Mouse (Mus musculus): ENCODE measurements around the gene Igf1r.

The Igf1r gene

DNA sequence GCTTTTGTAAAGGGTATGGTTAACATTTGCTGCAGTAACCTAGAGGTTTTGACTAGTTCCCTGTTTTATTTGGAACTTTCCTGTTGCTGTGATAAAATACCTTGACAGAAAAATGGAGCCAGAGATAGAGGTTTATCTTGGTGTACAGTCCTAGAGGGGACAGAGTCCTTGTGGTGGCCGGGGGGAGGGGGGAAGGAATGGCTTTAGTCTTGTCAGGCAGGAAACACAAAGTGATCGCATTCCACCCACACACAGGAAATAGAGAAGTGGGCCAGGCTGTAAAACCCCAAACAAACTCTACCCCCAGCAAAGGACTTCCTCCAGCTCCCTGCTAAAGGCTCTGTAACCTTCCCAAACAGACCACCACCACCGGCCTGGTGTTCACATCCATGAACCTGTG, 211.4 kb downstream of the Igf1r start:
- DNase-seq (ENCODE audit: low spot score in 2 of 2): no peak

DNA sequence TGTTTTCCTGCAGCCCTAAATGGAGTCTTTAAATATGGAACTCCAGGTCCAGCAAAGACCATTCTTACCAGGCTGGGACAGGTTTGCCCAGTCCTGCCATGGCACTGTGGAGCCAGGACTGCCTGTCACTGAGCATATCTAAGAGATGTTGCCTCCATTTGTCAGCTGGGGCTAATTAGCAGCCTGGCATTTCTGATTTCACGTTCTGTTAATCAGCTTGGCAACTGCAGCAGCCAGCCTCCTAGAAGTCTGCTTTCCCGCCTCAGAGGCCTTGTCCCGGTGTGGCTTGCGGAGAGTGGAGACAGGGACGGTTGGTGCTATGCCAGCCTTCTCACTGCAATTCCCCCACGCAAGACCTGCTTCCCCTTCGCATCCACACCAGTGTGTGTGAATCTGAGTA, 220.1 kb downstream of the Igf1r start:
- no peak for DNase-seq (ENCODE audit: low spot score in 2 of 2)

GRCm38 (mm10) chr7:68179672-68180071, 227.0 kb downstream of the Igf1r start:
- DNase-seq (ENCODE audit: low spot score in 2 of 2): no peak

DNA sequence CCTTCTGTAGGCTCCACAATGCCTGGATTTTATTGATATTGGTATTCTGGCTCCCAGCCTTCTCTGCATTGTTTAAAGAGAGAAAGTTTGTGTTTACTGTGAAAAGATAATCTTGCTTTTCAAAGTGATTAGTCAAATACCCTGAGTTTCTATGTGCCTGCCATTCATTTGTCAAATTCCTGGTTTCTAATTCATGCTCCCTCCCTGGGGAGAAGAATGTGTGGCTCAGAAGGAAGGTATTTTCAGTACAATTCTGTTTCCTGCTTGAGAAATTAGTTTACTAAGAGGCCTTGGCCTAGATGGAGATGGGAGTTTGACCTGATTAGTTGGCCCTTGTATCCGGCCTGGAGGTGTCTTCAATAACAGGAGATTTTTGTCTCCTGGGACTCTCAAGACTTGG, 228.5 kb downstream of the Igf1r start:
- no peak for DNase-seq (ENCODE audit: low spot score in 2 of 2)

DNA sequence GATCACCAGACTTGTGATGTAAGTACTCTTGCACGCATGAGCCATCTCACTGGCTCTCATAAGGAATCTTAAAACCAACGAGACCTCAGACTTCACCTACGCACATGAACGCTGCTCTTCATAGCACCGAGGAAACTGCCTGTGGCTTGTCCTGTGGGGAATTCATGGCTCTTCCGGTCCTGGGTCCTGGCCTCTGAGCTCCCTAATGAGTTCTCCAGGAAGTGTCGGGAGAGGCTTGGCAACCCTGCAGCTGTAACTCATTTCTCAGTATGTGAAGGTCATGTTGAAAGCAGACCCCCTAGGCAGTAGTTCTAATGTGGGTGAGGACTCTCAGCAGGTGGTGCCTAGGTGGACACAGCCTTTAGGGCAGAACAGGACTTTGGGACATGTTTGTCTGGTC, 229.4 kb downstream of the Igf1r start:
- DNase-seq (ENCODE audit: low spot score in 2 of 2): no peak

GRCm38 (mm10) chr7:68182773-68183172, 230.1 kb downstream of the Igf1r start:
- no peak for DNase-seq (ENCODE audit: low spot score in 2 of 2)

GRCm38 (mm10) chr7:68183421-68183820, 230.8 kb downstream of the Igf1r start:
- DNase-seq (ENCODE audit: low spot score in 2 of 2): no peak

- no peak for DNase-seq (ENCODE audit: low spot score in 2 of 2)
Measured at GRCm38 (mm10) chr7:68189211-68189610, 236.6 kb downstream of the Igf1r start.

DNA sequence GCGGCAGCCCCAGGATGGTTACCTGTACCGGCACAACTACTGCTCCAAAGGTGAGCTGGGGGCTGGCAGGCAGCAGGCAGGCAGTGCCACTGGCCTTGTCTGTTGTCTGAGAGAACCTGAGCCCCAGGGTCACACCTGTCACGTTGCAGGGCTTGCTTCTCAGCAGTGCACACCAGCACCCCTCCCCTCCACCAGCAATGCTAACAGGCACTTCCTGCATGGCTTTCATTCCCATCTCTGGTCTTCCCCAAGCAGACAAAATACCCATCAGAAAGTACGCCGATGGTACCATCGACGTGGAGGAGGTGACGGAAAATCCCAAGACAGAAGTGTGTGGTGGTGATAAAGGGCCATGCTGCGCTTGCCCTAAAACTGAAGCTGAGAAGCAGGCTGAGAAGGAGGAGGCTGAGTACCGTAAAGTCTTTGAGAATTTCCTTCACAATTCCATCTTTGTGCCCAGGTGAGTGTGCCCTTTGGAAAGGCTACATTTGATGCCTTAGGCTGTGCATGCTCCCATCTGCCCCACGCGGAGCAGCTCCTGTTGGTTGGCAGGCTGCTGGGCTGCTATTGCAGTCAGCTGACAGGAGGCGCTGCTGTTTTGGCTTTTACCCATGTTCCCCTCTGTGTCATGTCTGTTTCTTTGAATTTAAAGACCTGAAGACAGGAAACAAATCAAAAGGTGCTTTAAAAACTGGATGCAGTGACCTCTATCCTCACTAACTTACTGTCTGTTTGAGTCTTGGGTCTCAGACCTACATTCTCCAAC, 237.2 kb downstream of the Igf1r start:
- no peak for DNase-seq (ENCODE audit: low spot score in 2 of 2)

GRCm38 (mm10) chr7:68193958-68194695, 241.5 kb downstream of the Igf1r start:
- no peak for DNase-seq (ENCODE audit: low spot score in 2 of 2)

DNA sequence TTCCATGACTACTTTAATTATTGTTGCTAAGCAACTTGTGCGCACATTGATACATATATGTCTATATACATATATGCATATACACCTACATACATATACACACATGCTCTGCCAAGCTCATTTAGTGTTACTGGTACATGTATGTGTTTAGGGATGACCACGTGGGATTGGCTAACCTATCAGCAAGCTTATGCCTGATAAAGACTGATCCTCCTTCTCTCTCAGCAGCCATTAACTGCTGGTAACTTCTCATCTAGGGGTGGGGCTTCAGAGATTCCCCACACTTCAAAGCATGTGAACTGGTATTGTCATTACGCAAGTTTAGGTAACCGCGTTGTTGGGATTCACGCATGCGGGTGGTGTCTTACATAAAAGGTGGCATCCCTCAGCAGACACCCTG, 247.0 kb downstream of the Igf1r start:
- no peak for DNase-seq (ENCODE audit: low spot score in 2 of 2)

- no peak for DNase-seq (ENCODE audit: low spot score in 2 of 2)
Measured at GRCm38 (mm10) chr7:68205776-68206427, 253.3 kb downstream of the Igf1r start.

DNA sequence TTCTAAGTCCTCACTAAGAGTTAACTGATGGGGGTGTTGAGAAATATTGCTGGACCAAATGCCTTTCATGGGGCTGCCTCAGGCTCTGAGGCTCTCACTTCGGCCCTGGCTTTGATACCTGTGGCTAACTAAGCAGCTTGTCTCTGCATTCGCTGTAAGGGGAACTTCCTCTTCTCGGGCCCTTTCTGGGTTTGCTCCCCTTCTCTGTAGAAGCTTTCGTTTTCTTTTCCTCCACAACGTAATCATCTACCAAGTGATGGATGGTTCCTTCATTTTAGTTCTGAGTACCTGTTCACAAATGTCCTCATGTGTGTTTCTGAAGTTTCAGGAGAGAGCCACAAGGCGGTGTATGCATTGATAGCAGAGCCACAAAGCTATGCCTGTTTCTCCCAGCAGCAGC, 256.4 kb downstream of the Igf1r start:
- DNase-seq (ENCODE audit: low spot score in 2 of 2): no peak

- DNase-seq (ENCODE audit: low spot score in 2 of 2): no peak
Measured at GRCm38 (mm10) chr7:68210417-68210816, 257.8 kb downstream of the Igf1r start.

DNA sequence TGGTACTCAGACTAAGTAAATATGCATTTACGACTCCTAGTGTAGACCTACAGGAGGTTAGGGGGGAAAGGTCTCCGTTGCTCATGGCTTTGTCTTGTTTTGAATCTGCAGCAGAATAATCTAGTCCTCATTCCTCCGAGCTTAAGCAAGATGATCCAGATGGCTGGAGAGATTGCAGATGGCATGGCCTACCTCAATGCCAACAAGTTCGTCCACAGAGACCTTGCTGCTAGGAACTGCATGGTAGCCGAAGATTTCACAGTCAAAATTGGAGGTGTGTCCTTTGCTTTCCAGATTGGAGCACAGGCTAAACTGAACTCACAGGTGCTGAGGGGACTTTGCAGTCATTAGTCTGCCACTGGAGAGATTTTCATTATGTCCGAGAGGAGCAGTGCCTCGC, 259.3 kb downstream of the Igf1r start:
- DNase-seq (ENCODE audit: low spot score in 2 of 2): no peak

DNA sequence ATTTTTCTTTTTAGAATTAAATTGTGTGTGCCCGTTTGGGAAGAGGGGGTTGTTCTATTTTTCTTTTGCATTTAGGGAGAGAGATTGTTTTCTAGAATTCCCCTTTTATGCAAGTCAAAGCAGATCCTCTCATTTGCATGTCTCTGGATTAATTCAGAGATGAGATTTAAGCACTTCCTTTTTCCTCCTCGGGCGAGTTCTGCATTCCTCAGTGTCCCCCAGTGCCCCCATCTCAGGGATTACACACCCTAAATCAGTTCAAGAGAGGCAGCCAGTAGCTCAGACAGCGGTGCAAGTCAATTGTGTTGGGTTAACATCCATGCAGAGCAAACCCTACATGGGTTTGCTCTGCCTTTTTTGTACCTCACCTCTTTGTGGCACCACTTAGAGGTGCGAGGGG, 261.2 kb downstream of the Igf1r start:
- no peak for DNase-seq (ENCODE audit: low spot score in 2 of 2)

DNA sequence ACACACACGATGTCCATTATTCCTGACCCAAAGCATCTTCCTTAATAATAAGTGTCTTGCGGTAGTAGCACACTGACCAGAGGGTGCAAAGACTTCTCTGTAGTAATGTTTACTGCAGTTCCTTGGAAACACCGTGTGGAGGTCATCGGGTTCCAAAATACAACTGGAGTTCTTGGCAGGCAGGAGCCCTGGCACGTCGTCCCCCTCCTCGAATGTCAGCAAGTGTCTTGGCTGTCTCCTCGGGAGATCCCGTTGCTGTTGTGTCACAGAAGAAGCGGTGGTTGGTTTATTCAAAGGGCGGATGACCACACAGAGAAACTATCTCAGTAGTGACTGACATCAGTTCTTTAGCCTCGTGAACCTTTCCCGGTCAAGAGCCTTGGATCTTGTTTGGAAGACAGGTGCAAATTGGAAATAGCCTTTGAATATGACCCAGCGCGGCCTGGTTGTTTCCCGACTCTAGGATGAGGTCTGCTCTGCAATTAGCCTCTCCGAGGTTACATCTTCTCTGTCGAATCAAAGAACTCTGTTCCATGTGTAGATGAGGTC, 263.0 kb downstream of the Igf1r start:
- no peak for DNase-seq (ENCODE audit: low spot score in 2 of 2)

GRCm38 (mm10) chr7:68218879-68219278, 266.3 kb downstream of the Igf1r start:
- DNase-seq (ENCODE audit: low spot score in 2 of 2): no peak

GRCm38 (mm10) chr7:68221677-68222230, 269.1 kb downstream of the Igf1r start:
- no peak for DNase-seq (ENCODE audit: low spot score in 2 of 2)

GRCm38 (mm10) chr7:68223356-68223808, 270.8 kb downstream of the Igf1r start:
- no peak for DNase-seq (ENCODE audit: low spot score in 2 of 2)

DNA sequence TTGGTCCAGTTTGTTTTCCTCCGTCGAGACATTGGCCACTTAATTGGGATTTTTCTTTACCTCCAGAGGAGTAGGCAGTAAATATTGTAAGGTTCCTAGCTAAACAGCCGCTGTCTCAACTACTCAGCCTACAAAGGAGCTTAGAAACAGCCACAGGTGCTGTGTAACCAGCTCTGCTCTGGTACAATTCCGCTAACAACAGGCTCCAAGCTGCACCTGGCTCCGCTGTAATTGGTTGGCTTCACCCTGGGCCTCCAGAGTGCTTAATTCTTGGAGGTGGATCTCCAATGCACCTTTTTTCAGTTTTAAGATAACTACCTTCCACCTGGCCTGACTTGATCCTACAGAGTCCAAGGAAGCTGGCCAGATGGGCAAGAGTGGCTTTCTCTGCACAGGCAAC, 271.4 kb downstream of the Igf1r start:
- DNase-seq (ENCODE audit: low spot score in 2 of 2): no peak

GRCm38 (mm10) chr7:68225427-68226054, 272.9 kb downstream of the Igf1r start:
- DNase-seq (ENCODE audit: low spot score in 2 of 2): no peak

Data from urinary bladder, postnatal 4 days (tissue).